Comparison of ENCODE assay signal across 18 mouse cellular contexts in the genomic region with DNA sequence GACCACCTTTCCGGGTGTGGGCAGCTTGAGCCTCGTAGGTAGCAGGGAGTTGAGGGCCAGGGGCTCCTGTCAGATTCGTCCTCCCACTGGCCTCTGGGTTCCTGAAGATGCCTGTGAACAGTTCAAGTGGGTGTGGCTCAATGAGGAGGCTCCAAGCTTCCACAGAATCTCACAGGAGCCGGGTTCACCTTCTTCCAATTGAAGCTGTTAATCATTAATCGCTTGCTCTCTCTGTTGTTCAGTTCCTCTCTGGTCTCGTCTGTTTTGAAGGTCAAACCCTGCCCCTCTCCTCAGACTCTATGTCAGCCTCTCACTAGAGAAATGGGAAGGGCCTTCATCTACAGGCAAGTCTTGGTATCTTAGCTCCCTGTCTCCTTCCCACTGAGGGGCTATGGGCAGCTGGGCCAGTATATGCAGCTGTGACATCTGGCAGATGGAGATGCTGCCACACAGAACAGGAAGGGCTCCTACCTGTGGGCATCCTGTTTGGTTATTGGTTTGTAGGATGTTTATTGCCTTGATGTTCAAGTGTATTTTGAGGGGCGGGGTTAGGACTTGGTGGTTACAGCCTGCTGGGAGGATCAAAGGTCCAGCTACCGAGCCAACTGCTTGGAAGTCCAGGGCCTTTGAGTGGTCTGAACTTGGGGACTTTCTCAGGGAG. TPM values are rescaled to one million over a fixed set of nuclear protein-coding genes. Genes with fewer than 3 reads are reported as not detected.
DNase-seq lines count a peak whose midpoint lies in the region; ATAC-seq lines count a peak whose summit lies in the region.
"Had no signal": no experiment of that assay in that cellular context is flagged by ENCODE, and none has a peak within 500 bp of the region (broad histone marks: within the 10 kb centered on the region; RNA-seq: fewer than 3 reads in every experiment).

No protein-coding gene starts in this region.

- peak overlapping the region; percentile 53 for H3K4me2 ChIP-seq in intestine, embryonic 15.5 days (replicated peaks)
- H3K4me2 ChIP-seq: embryonic facial prominence, embryonic 12.5 days; forebrain, embryonic 13.5 days; heart, embryonic 12.5 days; hindbrain, embryonic 13.5 days; lung, embryonic 15.5 days had no signal

- no peak overlapping the region for H3K9ac ChIP-seq in intestine, embryonic 15.5 days
- H3K9ac ChIP-seq: embryonic facial prominence, embryonic 12.5 days; forebrain, embryonic 13.5 days; heart, embryonic 12.5 days; hindbrain, embryonic 13.5 days; lung, embryonic 15.5 days had no signal

- DNase-seq in thymus, postnatal 14 days, result peak; percentile 18
- DNase-seq in thymus, postnatal 36 days, result no peak
- DNase-seq in kidney, postnatal 14 days, result peak; percentile 69
- DNase-seq in hindbrain, embryonic 10.5 days (ENCODE audit: low spot score), result no peak
- DNase-seq in adipocyte (ENCODE audit: low spot score), result no peak
- no peak for DNase-seq in ovary, adult 18-20 months (ENCODE audit: low spot score)
- DNase-seq: adrenal gland, postnatal 36 days; cerebellum, postnatal 36 days; gastrocnemius, adult 2 months; layer of hippocampus, adult 9-11 months had no signal

- 43% methylated on average over 8 of the region's 8 CpGs for WGBS in intestine, embryonic 15.5 days
- WGBS in hindbrain, embryonic 10.5 days, result 73% methylated on average over 8 of the region's 8 CpGs

- H3K9me3 ChIP-seq in intestine, embryonic 15.5 days, result no peaks in the 10 kb centered on the region
- H3K9me3 ChIP-seq in hindbrain, embryonic 10.5 days, result no peaks in the 10 kb centered on the region
- H3K9me3 ChIP-seq: embryonic facial prominence, embryonic 12.5 days; forebrain, embryonic 13.5 days; heart, embryonic 12.5 days; hindbrain, embryonic 13.5 days; lung, embryonic 15.5 days had no signal

- H3K27ac ChIP-seq in intestine, embryonic 15.5 days, result peak overlapping the region; percentile 92
- no peak overlapping the region for H3K27ac ChIP-seq in hindbrain, embryonic 10.5 days
- H3K27ac ChIP-seq: embryonic facial prominence, embryonic 12.5 days; forebrain, embryonic 13.5 days; gastrocnemius, adult 2 months; hindbrain, embryonic 13.5 days; lung, embryonic 15.5 days had no signal

- peak; percentile 74 for ATAC-seq in intestine, embryonic 15.5 days
- ATAC-seq: forebrain, embryonic 13.5 days had no signal

- H3K36me3 ChIP-seq in intestine, embryonic 15.5 days, result no peaks in the 10 kb centered on the region
- 0 out of 2 replicates have a peak, but pooled peaks cover 5% of the 10 kb centered on the region for H3K36me3 ChIP-seq in hindbrain, embryonic 10.5 days
- H3K36me3 ChIP-seq: embryonic facial prominence, embryonic 12.5 days; heart, embryonic 12.5 days; lung, embryonic 15.5 days had no signal

- H3K4me1 ChIP-seq in intestine, embryonic 15.5 days (replicated peaks), result peaks cover 44% of the 10 kb centered on the region
- peaks cover 38% of the 10 kb centered on the region for H3K4me1 ChIP-seq in hindbrain, embryonic 10.5 days (replicated peaks)
- H3K4me1 ChIP-seq: megakaryocyte, embryonic 14.5 days had no signal

- 0 out of 2 replicates have a peak overlapping the region, but pooled peaks have one; percentile 4 for H3K4me3 ChIP-seq in intestine, embryonic 15.5 days (replicated peaks)
- no peak overlapping the region for H3K4me3 ChIP-seq in hindbrain, embryonic 10.5 days
- H3K4me3 ChIP-seq: embryonic facial prominence, embryonic 12.5 days; forebrain, embryonic 13.5 days; gastrocnemius, adult 2 months; heart, embryonic 12.5 days; hindbrain, embryonic 13.5 days; lung, embryonic 15.5 days; megakaryocyte, embryonic 14.5 days had no signal

- H3K27me3 ChIP-seq in intestine, embryonic 15.5 days (replicated peaks), result no peaks in the 10 kb centered on the region
- H3K27me3 ChIP-seq in hindbrain, embryonic 10.5 days (ENCODE audit: insufficient read depth, poor library complexity, severe bottlenecking), result no peaks in the 10 kb centered on the region
- H3K27me3 ChIP-seq: embryonic facial prominence, embryonic 12.5 days; forebrain, embryonic 13.5 days; heart, embryonic 12.5 days; hindbrain, embryonic 13.5 days; lung, embryonic 15.5 days had no signal

RNA-seq across cellular contexts. Expression of a gene that starts 18.2 kb away (rescaled TPM):
- polyA plus RNA-seq in intestine, embryonic 15.5 days (2015; fragmentation: Nextera tagmentation; extraction: Ambion mirVana), result 12.1 and 13.6 TPM in 2 replicates
- polyA plus RNA-seq in hindbrain, embryonic 10.5 days (2016; fragmentation: Nextera tagmentation; extraction: Ambion mirVana), result 6.3 and 8.6 TPM in 2 replicates

RNA-seq across cellular contexts. Expression of a gene that starts 42.1 kb away (rescaled TPM):
- polyA plus RNA-seq in intestine, embryonic 15.5 days (2015; fragmentation: Nextera tagmentation; extraction: Ambion mirVana), result 29.7 and 33.1 TPM in 2 replicates
- polyA plus RNA-seq in hindbrain, embryonic 10.5 days (2016; fragmentation: Nextera tagmentation; extraction: Ambion mirVana), result 38.6 and 39.3 TPM in 2 replicates

RNA-seq across cellular contexts. Expression of a gene that starts 43.9 kb away (rescaled TPM):
- polyA plus RNA-seq in intestine, embryonic 15.5 days (2015; fragmentation: Nextera tagmentation; extraction: Ambion mirVana), result not detected in 2 replicates
- polyA plus RNA-seq in hindbrain, embryonic 10.5 days (2016; fragmentation: Nextera tagmentation; extraction: Ambion mirVana), result not detected in 2 replicates
- polyA plus RNA-seq: hindbrain, embryonic 13.5 days; limb, embryonic 11.5 days; lung, embryonic 15.5 days had no signal

RNA-seq across cellular contexts. Expression of a gene that starts 58.8 kb away (rescaled TPM):
- 28.5 and 29.0 TPM in 2 replicates for polyA plus RNA-seq in intestine, embryonic 15.5 days (2015; fragmentation: Nextera tagmentation; extraction: Ambion mirVana)
- 41.3 and 42.8 TPM in 2 replicates for polyA plus RNA-seq in hindbrain, embryonic 10.5 days (2016; fragmentation: Nextera tagmentation; extraction: Ambion mirVana)

Comparison
In these comparisons a context has a peak if more than half of its experiments do, and no peak if none do; other contexts are left out.
1. DNase-seq: peak in thymus, postnatal 14 days (single experiment) and kidney, postnatal 14 days (single experiment); none in thymus, postnatal 36 days (0 of 2), hindbrain, embryonic 10.5 days (single experiment), adipocyte (single experiment) and ovary, adult 18-20 months (single experiment).